Mouse (Mus musculus) bone marrow, adult 2 months (tissue): ENCODE data around the gene Nav1.

Source experiments
- CTCF ChIP-seq: fragments of 200-500 bp; IDR thresholded peaks from 2 replicates; pipeline ENCODE4 v1.5.1; 2011; ENCODE audit warnings: low read length, control low read depth; ENCODE audit not compliant: control insufficient read depth, insufficient read depth
- POLR2A ChIP-seq: fragments of 200-500 bp; IDR thresholded peaks from 2 replicates; pipeline ENCODE4 v1.6.1; 2011; ENCODE audit warnings: low read depth, mild to moderate bottlenecking, control low read depth, low read length, borderline replicate concordance; ENCODE audit not compliant: control insufficient read depth

- TF ChIP-seq POLR2A (no peak), CTCF (no peak)
Measured at GRCm38 (mm10) chr1:135621307-135621706, 14.2 kb upstream of the Nav1 start.
